Mouse (Mus musculus) midbrain, embryonic 15.5 days (tissue): Measurements from ENCODE around the gene Thap3. TPM values are rescaled to one million over a fixed set of nuclear protein-coding genes. Genes with fewer than 3 reads are reported as not detected.

Experiments
- ATAC-seq: fragments of 200-750 bp; cut with Nextera tagmentation; replicated peaks from 2 replicates; pipeline ENCODE4 v1.8.0; 2017; ENCODE audit warnings: moderate TSS enrichment
- H3K27ac ChIP-seq: fragments of 300-500 bp; sonication (generic); 2 replicates; pipeline ENCODE4 v1.5.1; 2015; ENCODE audit warnings: mild to moderate bottlenecking, inconsistent platforms
- H3K27me3 ChIP-seq: fragments of 300-500 bp; sonication (generic); replicated peaks from 2 replicates; pipeline ENCODE4 v1.6.1; 2015; ENCODE audit warnings: inconsistent platforms
- H3K36me3 ChIP-seq: fragments of 300-500 bp; sonication (generic); replicated peaks from 2 replicates; pipeline ENCODE4 v1.6.1; 2015; ENCODE audit warnings: inconsistent platforms
- H3K4me1 ChIP-seq: fragments of 300-500 bp; sonication (generic); 2 replicates; pipeline ENCODE4 v1.6.1; 2015; ENCODE audit warnings: inconsistent platforms
- H3K4me2 ChIP-seq: fragments of 300-500 bp; sonication (generic); 2 replicates; pipeline ENCODE4 v1.6.1; 2015; ENCODE audit warnings: inconsistent platforms, mild to moderate bottlenecking, moderate library complexity
- H3K4me3 ChIP-seq: fragments of 300-500 bp; sonication (generic); 2 replicates; pipeline ENCODE4 v1.5.1; 2015; ENCODE audit warnings: mild to moderate bottlenecking, inconsistent platforms
- H3K9ac ChIP-seq: fragments of 300-500 bp; sonication (generic); 2 replicates; pipeline ENCODE4 v1.6.1; 2015; ENCODE audit warnings: mild to moderate bottlenecking, inconsistent platforms
- H3K9me3 ChIP-seq: fragments of 300-500 bp; sonication (generic); 2 replicates; pipeline ENCODE4 v1.6.1; 2016; ENCODE audit warnings: inconsistent platforms
- WGBS: fragments of 180-500 bp; shearing (Covaris S2); methylation state at CpG from one replicate; pipeline ENCODE4 v1.1.7; 2015; ENCODE audit warnings: mixed read lengths; 5-methylcytosine and 5-hydroxymethylcytosine counted together
- polyA plus RNA-seq: library from polyadenylated mRNA; unstranded; fragments of >200 nt; fragmentation: Nextera tagmentation; extraction: Ambion mirVana; gene quantifications from 2 replicates; pipeline ENCODE4 v1.2.1, GENCODE M21; 2015

Thap3 gene
- polyA plus RNA-seq, 1 experiment from 2014 or later: 38.3 TPM

- H3K27ac ChIP-seq: 0 out of 2 replicates have a peak overlapping the region, but pooled peaks have one; percentile 72
- H3K9ac ChIP-seq: peak overlapping the region; percentile 78
- ATAC-seq: no peak
- no peaks in the 10 kb centered on the region for H3K27me3 ChIP-seq
- H3K4me1 ChIP-seq: peaks cover 22% of the 10 kb centered on the region
- peak overlapping the region; percentile 95 for H3K4me2 ChIP-seq
- WGBS: 3% methylated on average over 56 of the region's 61 CpGs
- H3K9me3 ChIP-seq: no peaks in the 10 kb centered on the region
- peak overlapping the region; percentile 97 for H3K4me3 ChIP-seq
- H3K36me3 ChIP-seq: peaks cover 12% of the 10 kb centered on the region; the same call in 1 of the 2 replicates
These were observed 5.7 kb upstream of the Thap3 start for GRCm38 (mm10) chr4:151994228-151995171.

- WGBS: 83% methylated on average over 6 of the region's 6 CpGs
- ATAC-seq: no peak
- Histone ChIP-seq H3K4me2 (no peak overlapping the region), H3K4me3 (no peak overlapping the region), H3K9ac (no peak overlapping the region), H3K9me3 (no peaks in the 10 kb centered on the region), H3K4me1 (peaks cover 31% of the 10 kb centered on the region), H3K27me3 (no peaks in the 10 kb centered on the region), H3K36me3 (peaks cover 12% of the 10 kb centered on the region; the same call in 1 of the 2 replicates), H3K27ac (no peak overlapping the region)
These were observed 4.2 kb upstream of the Thap3 start for GRCm38 (mm10) chr4:151993035-151993434.

GRCm38 (mm10) chr4:151992091-151992490 is 3.3 kb upstream of the Thap3 start:
- no peak overlapping the region for H3K4me3 ChIP-seq
- no peaks in the 10 kb centered on the region for H3K27me3 ChIP-seq
- WGBS: 91% methylated on average over 9 of the region's 9 CpGs
- peaks cover 33% of the 10 kb centered on the region for H3K4me1 ChIP-seq
- no peak overlapping the region for H3K4me2 ChIP-seq
- no peaks in the 10 kb centered on the region for H3K9me3 ChIP-seq
- no peak overlapping the region for H3K27ac ChIP-seq
- H3K36me3 ChIP-seq: peaks cover 12% of the 10 kb centered on the region; the same call in 1 of the 2 replicates
- no peak overlapping the region for H3K9ac ChIP-seq
- ATAC-seq: no peak

- Histone ChIP-seq H3K4me2 (peak overlapping the region; percentile 90), H3K4me1 (peaks cover 29% of the 10 kb centered on the region), H3K27me3 (no peaks in the 10 kb centered on the region), H3K9me3 (no peaks in the 10 kb centered on the region), H3K36me3 (peaks cover 12% of the 10 kb centered on the region; the same call in 1 of the 2 replicates), H3K27ac (no peak overlapping the region), H3K4me3 (peak overlapping the region; percentile 87), H3K9ac (peak overlapping the region; percentile 92; the same call in 1 of the 2 replicates)
- 36% methylated on average over 6 of the region's 6 CpGs for WGBS
- ATAC-seq: peak; percentile 14; the same call in 1 of the 2 replicates
These were observed 302 bp upstream of the Thap3 start for GRCm38 (mm10) chr4:151989110-151989488.

- peak overlapping the region; percentile 92 for H3K9ac ChIP-seq
- WGBS: 25% methylated on average over 10 of the region's 10 CpGs
- ATAC-seq: 0 out of 2 replicates have a peak, but pooled peaks have one; percentile 4
- H3K27me3 ChIP-seq: no peaks in the 10 kb centered on the region
- H3K9me3 ChIP-seq: no peaks in the 10 kb centered on the region
- H3K27ac ChIP-seq: peak overlapping the region; percentile 84
- peak overlapping the region; percentile 87 for H3K4me3 ChIP-seq
- peaks cover 12% of the 10 kb centered on the region; the same call in 1 of the 2 replicates for H3K36me3 ChIP-seq
- peaks cover 24% of the 10 kb centered on the region for H3K4me1 ChIP-seq
- peak overlapping the region; percentile 90 for H3K4me2 ChIP-seq
These were observed 819 bp downstream of the Thap3 start for GRCm38 (mm10) chr4:151988014-151988341.

DNA sequence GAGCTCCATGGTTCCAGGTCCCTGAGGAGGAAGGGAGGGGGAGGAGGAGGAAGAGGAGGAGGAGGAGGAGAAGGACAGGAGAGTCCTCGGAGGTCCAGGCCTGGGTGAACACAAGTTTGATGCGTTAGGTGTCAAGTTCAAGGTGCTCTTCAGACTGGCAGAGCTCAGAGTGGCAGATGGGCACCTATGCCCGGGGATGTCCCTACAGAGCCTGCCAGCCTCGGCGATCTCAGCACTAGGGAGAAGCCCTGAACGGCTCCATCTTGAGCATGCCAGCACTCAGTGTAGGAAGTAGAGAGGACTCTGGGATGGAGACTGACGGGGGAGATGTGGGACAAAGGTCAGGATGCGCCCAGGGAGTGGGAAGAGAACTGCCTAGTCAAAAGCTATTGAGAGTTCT is 2.1 kb downstream of the Thap3 start:
- Histone ChIP-seq H3K9ac (no peak overlapping the region), H3K36me3 (peaks cover 6% of the 10 kb centered on the region; the same call in 1 of the 2 replicates), H3K9me3 (no peaks in the 10 kb centered on the region), H3K27me3 (no peaks in the 10 kb centered on the region), H3K4me1 (peaks cover 26% of the 10 kb centered on the region), H3K4me2 (no peak overlapping the region), H3K27ac (no peak overlapping the region), H3K4me3 (no peak overlapping the region)
- 66% methylated on average over 8 of the region's 8 CpGs for WGBS
- no peak for ATAC-seq

DNA sequence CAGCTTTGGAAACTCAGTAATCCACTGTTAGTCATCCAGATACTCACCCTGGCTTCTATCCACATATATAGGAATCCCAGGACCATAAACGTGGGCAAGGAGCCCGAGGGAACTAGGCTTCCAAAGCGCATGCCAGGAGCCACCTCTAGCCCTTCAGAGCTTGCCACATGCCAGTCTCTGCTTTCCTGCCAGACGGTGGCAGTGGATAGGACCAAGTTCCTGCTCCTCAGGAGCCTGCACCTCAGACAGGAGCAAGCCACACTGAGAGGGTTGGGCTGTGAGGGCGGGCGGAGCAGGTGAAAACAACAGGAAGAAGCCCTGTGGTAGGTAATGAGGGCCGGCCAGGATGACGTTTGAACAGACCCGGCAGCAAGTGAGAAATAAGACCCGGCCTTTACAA is 2.9 kb downstream of the Thap3 start:
- H3K4me3 ChIP-seq: no peak overlapping the region
- no peak overlapping the region for H3K27ac ChIP-seq
- H3K36me3 ChIP-seq: peaks cover 1% of the 10 kb centered on the region; the same call in 1 of the 2 replicates
- no peaks in the 10 kb centered on the region for H3K9me3 ChIP-seq
- WGBS: 50% methylated on average over 10 of the region's 10 CpGs
- no peaks in the 10 kb centered on the region for H3K27me3 ChIP-seq
- no peak for ATAC-seq
- peaks cover 28% of the 10 kb centered on the region for H3K4me1 ChIP-seq
- no peak overlapping the region for H3K9ac ChIP-seq
- H3K4me2 ChIP-seq: no peak overlapping the region

GRCm38 (mm10) chr4:151983560-151983959 is 5.2 kb downstream of the Thap3 start:
- H3K4me2 ChIP-seq: no peak overlapping the region
- H3K36me3 ChIP-seq: peaks cover 15% of the 10 kb centered on the region
- 0 out of 2 replicates have a peak, but pooled peaks have one; percentile 3 for ATAC-seq
- 29% methylated on average over 8 of the region's 9 CpGs for WGBS
- peaks cover 23% of the 10 kb centered on the region for H3K4me1 ChIP-seq
- no peak overlapping the region for H3K4me3 ChIP-seq
- H3K9ac ChIP-seq: no peak overlapping the region
- H3K27me3 ChIP-seq: no peaks in the 10 kb centered on the region
- H3K27ac ChIP-seq: no peak overlapping the region
- no peaks in the 10 kb centered on the region for H3K9me3 ChIP-seq

DNA sequence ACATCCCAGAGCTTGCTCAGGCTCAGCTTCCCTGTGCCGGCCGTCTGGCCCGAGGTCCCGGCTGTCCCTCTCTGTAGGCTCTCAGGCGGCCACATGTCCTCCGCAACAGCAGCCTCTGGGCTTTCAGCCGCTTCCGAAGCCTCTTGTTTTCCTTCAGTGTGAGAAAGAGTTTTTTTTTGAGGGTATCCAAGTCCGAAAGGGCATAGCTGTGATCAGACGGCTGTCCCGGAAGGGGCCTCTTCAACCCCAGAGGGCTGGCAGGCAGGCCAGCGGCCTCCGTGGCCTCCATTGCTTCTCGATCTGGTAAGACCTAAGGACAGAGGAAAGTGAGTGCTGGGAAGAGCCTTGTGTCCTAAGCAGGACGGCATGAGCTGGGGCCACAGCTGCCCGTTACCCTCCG is 5.8 kb downstream of the Thap3 start:
- no peak for ATAC-seq
- no peak overlapping the region for H3K9ac ChIP-seq
- H3K4me1 ChIP-seq: peaks cover 19% of the 10 kb centered on the region
- no peaks in the 10 kb centered on the region for H3K9me3 ChIP-seq
- no peak overlapping the region for H3K4me3 ChIP-seq
- no peak overlapping the region for H3K4me2 ChIP-seq
- WGBS: 60% methylated on average over 17 of the region's 17 CpGs
- peaks cover 15% of the 10 kb centered on the region for H3K36me3 ChIP-seq
- no peaks in the 10 kb centered on the region for H3K27me3 ChIP-seq
- no peak overlapping the region for H3K27ac ChIP-seq

- 13% methylated on average over 5 of the region's 5 CpGs for WGBS
- Histone ChIP-seq H3K4me1 (peaks cover 4% of the 10 kb centered on the region; the same call in 1 of the 2 replicates), H3K9me3 (no peaks in the 10 kb centered on the region), H3K27me3 (no peaks in the 10 kb centered on the region), H3K27ac (no peak overlapping the region), H3K9ac (no peak overlapping the region), H3K4me2 (no peak overlapping the region), H3K36me3 (peaks cover 22% of the 10 kb centered on the region), H3K4me3 (no peak overlapping the region)
- ATAC-seq: peak; percentile 56
These were observed 7.4 kb downstream of the Thap3 start for GRCm38 (mm10) chr4:151981363-151981762.

DNA sequence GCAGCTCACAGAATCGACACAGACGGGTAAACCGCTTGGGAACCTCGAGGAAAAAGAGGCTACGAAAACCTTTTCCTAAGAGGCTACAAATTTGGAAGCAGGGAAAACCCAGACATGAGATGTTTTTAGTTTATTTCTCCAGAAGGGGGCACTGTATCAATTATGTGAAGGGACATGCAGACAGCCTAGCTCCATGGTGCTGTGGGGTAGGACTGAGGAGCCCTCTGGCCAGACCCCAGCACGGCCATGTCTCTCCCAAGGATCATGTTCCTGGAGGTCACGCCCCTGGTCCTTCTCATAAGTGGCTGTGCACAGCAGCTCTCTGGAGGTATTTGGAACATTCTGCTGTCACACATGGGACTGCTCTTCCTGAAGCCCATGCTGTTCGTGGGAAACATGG is 8.1 kb downstream of the Thap3 start:
- Histone ChIP-seq H3K9me3 (no peaks in the 10 kb centered on the region), H3K9ac (no peak overlapping the region), H3K36me3 (peaks cover 22% of the 10 kb centered on the region), H3K27ac (no peak overlapping the region), H3K4me3 (no peak overlapping the region), H3K4me2 (no peak overlapping the region), H3K27me3 (no peaks in the 10 kb centered on the region), H3K4me1 (peaks cover 4% of the 10 kb centered on the region; the same call in 1 of the 2 replicates)
- WGBS: 81% methylated on average over 8 of the region's 8 CpGs
- ATAC-seq: no peak

GRCm38 (mm10) chr4:151977748-151978147 is 11.0 kb downstream of the Thap3 start:
- Histone ChIP-seq H3K4me1 (peaks cover 4% of the 10 kb centered on the region; the same call in 1 of the 2 replicates), H3K27me3 (no peaks in the 10 kb centered on the region), H3K4me2 (no peak overlapping the region), H3K27ac (0 out of 2 replicates have a peak overlapping the region, but pooled peaks have one; percentile 4), H3K36me3 (peaks cover 34% of the 10 kb centered on the region), H3K9me3 (no peaks in the 10 kb centered on the region), H3K9ac (no peak overlapping the region), H3K4me3 (no peak overlapping the region)
- ATAC-seq: no peak
- WGBS: 41% methylated on average over 10 of the region's 10 CpGs
